Comparison of ENCODE assay signal across 8 mouse cellular contexts in genomic region chr2:141279130-141279698, GRCm38 (mm10).
DNase-seq lines count a peak whose midpoint lies in the region; ATAC-seq and TF ChIP-seq lines count a peak whose summit lies in the region.

No protein-coding gene starts in this region.

- H3K9me3 ChIP-seq in liver, postnatal 0 days (ENCODE audit: low read length), result no peaks in the 10 kb centered on the region

- no peaks in the 10 kb centered on the region for H3K36me3 ChIP-seq in liver, postnatal 0 days (replicated peaks; ENCODE audit: insufficient read depth, low read length)

- no peaks in the 10 kb centered on the region for H3K4me1 ChIP-seq in liver, postnatal 0 days (ENCODE audit: insufficient read depth)

- intact Hi-C loops in gastrocnemius, adult 2 months (cut with DNase I), result no loop called here
- intact Hi-C loops in heart, postnatal 10 days (cut with DNase I), result no loop called here
- intact Hi-C loops in left cerebral cortex, adult 2 months (cut with DNase I), result no loop called here

- no peak overlapping the region for H3K27ac ChIP-seq in gastrocnemius, adult 2 months
- H3K27ac ChIP-seq in left cerebral cortex, adult 2 months, result no peak overlapping the region
- H3K27ac ChIP-seq in liver, postnatal 0 days (ENCODE audit: low read depth), result no peak overlapping the region

- no peak for TF ChIP-seq CTCF in gastrocnemius, adult 2 months (IDR thresholded peaks at IDR 0.05)
- no peak for TF ChIP-seq CTCF in left cerebral cortex, adult 2 months (IDR thresholded peaks at IDR 0.05)
- TF ChIP-seq CTCF in liver, postnatal 0 days (IDR thresholded peaks at IDR 0.05; ENCODE audit: low read depth), result no peak

- no peaks in the 10 kb centered on the region for H3K27me3 ChIP-seq in liver, postnatal 0 days (ENCODE audit: insufficient read depth, low read length)

- WGBS in liver, postnatal 0 days (ENCODE audit: insufficient replicate concordance), result 59% methylated on average over 5 of the region's 5 CpGs

- no peak overlapping the region for H3K9ac ChIP-seq in liver, postnatal 0 days (replicated peaks)

- ATAC-seq in liver, postnatal 0 days, result no peak

- DNase-seq in gastrocnemius, adult 2 months, result peak; percentile 18
- no peak for DNase-seq in gastrocnemius, adult 18-20 months (ENCODE audit: low spot score)
- peak; percentile 16 for DNase-seq in R1 (ENCODE audit: low read depth, low spot score)
- DNase-seq in heart, postnatal 10 days, result peak; percentile 35 to 37
- DNase-seq in lung, adult 18-20 months, result peak; percentile 84
- no peak for DNase-seq in thymus, postnatal 0 days (ENCODE audit: low spot score)
- DNase-seq in left cerebral cortex, adult 2 months (ENCODE audit: extremely low spot score in 1 of 2, low spot score in 2 of 2), result no peak
- DNase-seq in liver, postnatal 0 days, result no peak

- no peak overlapping the region for H3K4me2 ChIP-seq in liver, postnatal 0 days (ENCODE audit: low read depth, low read length)

- no peak overlapping the region for H3K4me3 ChIP-seq in gastrocnemius, adult 2 months
- H3K4me3 ChIP-seq in left cerebral cortex, adult 2 months, result no peak overlapping the region
- no peak overlapping the region for H3K4me3 ChIP-seq in liver, postnatal 0 days (ENCODE audit: low read depth, low read length)

- TF ChIP-seq EP300 in liver, postnatal 0 days (IDR thresholded peaks at IDR 0.05; ENCODE audit: low read depth), result no peak

Comparison
In these comparisons a context has a peak if more than half of its experiments do, and no peak if none do; other contexts are left out.
1. DNase-seq: peak in gastrocnemius, adult 2 months (single experiment), R1 (single experiment), heart, postnatal 10 days (2 of 2) and lung, adult 18-20 months (2 of 2); none in gastrocnemius, adult 18-20 months (single experiment), thymus, postnatal 0 days (single experiment), left cerebral cortex, adult 2 months (0 of 2) and liver, postnatal 0 days (single experiment).